Mouse (Mus musculus) liver, embryonic 14.5 days (tissue): ENCODE measurements around the gene Rheb.

ENCODE experiments used
- CTCF ChIP-seq: IDR thresholded peaks from 2 replicates; pipeline ENCODE4 v1.5.1; 2016; ENCODE audit warnings: antibody characterized with exemption, low read depth, control low read depth
- EP300 ChIP-seq: IDR thresholded peaks from 2 replicates; pipeline ENCODE4 v1.6.1; 2016; ENCODE audit warnings: antibody characterized with exemption, low read depth

- TF ChIP-seq CTCF: no peak
- TF ChIP-seq EP300: no peak
Observed at GRCm38 (mm10) chr5:24828446-24828845, 14.0 kb downstream of the Rheb start.
